Mouse (Mus musculus): ENCODE measurements at regions not wholly inside any gene's neighbourhood (a gene's known extent, or its start where the extent isn't known, plus 50 kb on each side); places are given as distances from the start of the nearest gene placed in this dataset.

DNA sequence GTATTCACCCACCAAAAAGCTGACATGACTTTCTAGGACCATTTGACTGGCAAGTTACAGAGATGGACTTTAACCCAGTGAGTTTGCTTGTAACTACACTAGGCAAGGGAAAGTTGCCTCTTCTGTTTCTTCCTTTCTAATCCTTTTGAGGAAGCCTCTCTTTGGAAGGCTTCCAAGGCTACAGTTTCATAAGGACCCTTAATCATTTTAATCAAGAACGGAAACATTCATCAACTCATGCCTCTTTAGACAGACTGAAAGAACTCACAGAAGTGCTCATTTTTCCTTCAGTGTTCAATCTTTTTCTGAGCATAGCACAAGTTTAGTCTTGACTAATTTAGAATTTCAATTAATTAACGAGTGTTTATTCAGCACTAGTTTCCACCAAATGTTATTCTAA, 84.2 kb downstream of the Ddx1 start:
- WGBS: 66% methylated on average over 2 of the region's 2 CpGs
- no peak overlapping the region for H3K4me3 ChIP-seq
- H3K4me2 ChIP-seq: no peak overlapping the region
- no peaks in the 10 kb centered on the region; the same call in 1 of the 2 replicates for H3K4me1 ChIP-seq (replicated peaks)
- H3K27ac ChIP-seq (replicated peaks): no peak overlapping the region
- no peaks in the 10 kb centered on the region for H3K9me3 ChIP-seq
- H3K36me3 ChIP-seq: no peaks in the 10 kb centered on the region
- no peaks in the 10 kb centered on the region for H3K27me3 ChIP-seq
- ATAC-seq (ENCODE audit: low FRiP score, low read depth): no peak
- H3K9ac ChIP-seq: no peak overlapping the region

GRCm38 (mm10) chr12:13161051-13161450, 88.0 kb downstream of the Ddx1 start:
- Histone ChIP-seq H3K9ac (no peak overlapping the region), H3K27ac (replicated peaks) (no peak overlapping the region), H3K27me3 (no peaks in the 10 kb centered on the region), H3K9me3 (no peaks in the 10 kb centered on the region), H3K4me3 (no peak overlapping the region), H3K4me2 (no peak overlapping the region), H3K4me1 (replicated peaks) (peaks cover 4% of the 10 kb centered on the region; the same call in 1 of the 2 replicates), H3K36me3 (no peaks in the 10 kb centered on the region)
- ATAC-seq (ENCODE audit: low FRiP score, low read depth): no peak
- 93% methylated on average over 1 of the region's 1 CpGs for WGBS

DNA sequence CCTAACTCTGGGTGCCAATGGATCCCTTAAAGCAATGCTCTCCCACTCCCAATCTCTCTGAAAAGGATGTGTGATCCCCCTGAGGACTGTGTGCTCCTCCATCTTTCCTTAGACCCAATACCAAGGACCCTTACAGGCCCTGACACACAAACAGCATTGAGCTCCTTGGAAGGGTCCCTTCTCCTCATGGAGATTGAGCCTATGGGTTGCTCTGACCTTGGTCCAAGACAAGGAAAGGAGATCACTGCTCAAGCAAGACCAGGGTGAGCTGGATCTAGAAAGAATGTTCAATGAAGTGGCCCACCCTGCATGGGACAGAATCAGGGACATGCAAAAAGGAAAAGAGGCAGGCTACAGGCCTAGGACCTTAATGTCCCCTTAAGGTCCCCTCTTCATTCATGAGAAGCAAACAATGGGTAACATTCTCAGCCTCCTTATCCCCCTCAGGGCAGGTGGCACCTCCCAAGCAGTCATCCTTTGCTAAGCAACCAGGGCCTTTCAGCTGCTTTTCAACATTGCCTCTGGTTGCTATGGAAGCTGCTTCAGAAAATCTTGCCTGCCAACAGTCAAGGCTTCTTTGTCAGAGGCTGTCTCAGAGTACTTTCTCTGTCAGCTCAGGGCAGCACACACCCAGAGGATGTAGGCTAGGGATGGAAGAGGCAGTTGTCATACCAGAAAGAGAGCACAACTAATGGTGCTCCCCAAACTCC, 89.5 kb downstream of the Ddx1 start:
- H3K4me2 ChIP-seq: no peak overlapping the region
- H3K4me1 ChIP-seq (replicated peaks): peaks cover 4% of the 10 kb centered on the region; the same call in 1 of the 2 replicates
- peak; percentile 86 for ATAC-seq (ENCODE audit: low FRiP score, low read depth)
- H3K9me3 ChIP-seq: no peaks in the 10 kb centered on the region
- H3K27ac ChIP-seq (replicated peaks): peak overlapping the region; percentile 35; the same call in 1 of the 2 replicates
- no peak overlapping the region for H3K4me3 ChIP-seq
- no peaks in the 10 kb centered on the region for H3K27me3 ChIP-seq
- H3K9ac ChIP-seq: no peak overlapping the region
- H3K36me3 ChIP-seq: no peaks in the 10 kb centered on the region

GRCm38 (mm10) chr12:13157666-13158381, 91.2 kb downstream of the Ddx1 start:
- H3K4me1 ChIP-seq (replicated peaks): peaks cover 4% of the 10 kb centered on the region; the same call in 1 of the 2 replicates
- ATAC-seq (ENCODE audit: low FRiP score, low read depth): no peak
- no peak overlapping the region for H3K4me3 ChIP-seq
- H3K4me2 ChIP-seq: no peak overlapping the region
- H3K27me3 ChIP-seq: no peaks in the 10 kb centered on the region
- no peak overlapping the region for H3K27ac ChIP-seq (replicated peaks)
- no peak overlapping the region for H3K9ac ChIP-seq
- 66% methylated on average over 7 of the region's 7 CpGs for WGBS
- no peaks in the 10 kb centered on the region for H3K36me3 ChIP-seq
- H3K9me3 ChIP-seq: no peaks in the 10 kb centered on the region

- Histone ChIP-seq H3K4me3 (no peak overlapping the region), H3K9ac (no peak overlapping the region), H3K4me1 (replicated peaks) (peaks cover 4% of the 10 kb centered on the region; the same call in 1 of the 2 replicates), H3K36me3 (no peaks in the 10 kb centered on the region), H3K9me3 (no peaks in the 10 kb centered on the region), H3K27ac (replicated peaks) (no peak overlapping the region), H3K27me3 (no peaks in the 10 kb centered on the region), H3K4me2 (no peak overlapping the region)
- no peak for ATAC-seq (ENCODE audit: low FRiP score, low read depth)
- 84% methylated on average over 10 of the region's 10 CpGs for WGBS
Measured at GRCm38 (mm10) chr12:13157089-13157488, 91.9 kb downstream of the Ddx1 start.

DNA sequence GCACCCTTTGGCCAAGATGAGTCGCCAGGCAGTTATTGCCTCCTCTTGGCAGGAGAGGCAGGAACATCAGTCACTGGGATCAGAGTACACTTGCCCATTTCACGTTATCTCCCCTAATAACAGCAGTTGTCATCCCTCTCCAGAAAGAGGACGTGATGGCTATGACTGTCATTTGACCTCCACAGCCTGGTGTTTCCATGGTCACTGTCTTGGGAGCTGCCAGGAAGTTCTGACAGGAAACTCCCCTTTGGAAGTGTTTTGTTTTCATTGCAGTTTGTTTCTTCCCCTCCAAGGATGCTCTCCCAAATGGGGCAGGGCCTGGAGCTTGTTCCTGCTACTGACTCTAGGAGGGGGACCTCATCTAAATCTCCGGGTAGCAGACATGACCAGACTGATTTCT, 98.3 kb downstream of the Ddx1 start:
- Histone ChIP-seq H3K4me2 (no peak overlapping the region), H3K27ac (replicated peaks) (no peak overlapping the region), H3K27me3 (no peaks in the 10 kb centered on the region), H3K36me3 (no peaks in the 10 kb centered on the region), H3K4me3 (no peak overlapping the region), H3K9ac (no peak overlapping the region), H3K9me3 (no peaks in the 10 kb centered on the region), H3K4me1 (replicated peaks) (no peaks in the 10 kb centered on the region)
- 70% methylated on average over 4 of the region's 4 CpGs for WGBS
- ATAC-seq (ENCODE audit: low FRiP score, low read depth): no peak

- Histone ChIP-seq H3K27me3 (no peaks in the 10 kb centered on the region), H3K4me2 (no peak overlapping the region), H3K27ac (replicated peaks) (no peak overlapping the region), H3K4me3 (no peak overlapping the region), H3K9me3 (no peaks in the 10 kb centered on the region), H3K9ac (no peak overlapping the region), H3K4me1 (replicated peaks) (no peaks in the 10 kb centered on the region), H3K36me3 (no peaks in the 10 kb centered on the region)
- 91% methylated on average over 4 of the region's 4 CpGs for WGBS
- ATAC-seq (ENCODE audit: low FRiP score, low read depth): no peak
Measured at GRCm38 (mm10) chr12:13147251-13147650, 101.8 kb downstream of the Ddx1 start.

DNA sequence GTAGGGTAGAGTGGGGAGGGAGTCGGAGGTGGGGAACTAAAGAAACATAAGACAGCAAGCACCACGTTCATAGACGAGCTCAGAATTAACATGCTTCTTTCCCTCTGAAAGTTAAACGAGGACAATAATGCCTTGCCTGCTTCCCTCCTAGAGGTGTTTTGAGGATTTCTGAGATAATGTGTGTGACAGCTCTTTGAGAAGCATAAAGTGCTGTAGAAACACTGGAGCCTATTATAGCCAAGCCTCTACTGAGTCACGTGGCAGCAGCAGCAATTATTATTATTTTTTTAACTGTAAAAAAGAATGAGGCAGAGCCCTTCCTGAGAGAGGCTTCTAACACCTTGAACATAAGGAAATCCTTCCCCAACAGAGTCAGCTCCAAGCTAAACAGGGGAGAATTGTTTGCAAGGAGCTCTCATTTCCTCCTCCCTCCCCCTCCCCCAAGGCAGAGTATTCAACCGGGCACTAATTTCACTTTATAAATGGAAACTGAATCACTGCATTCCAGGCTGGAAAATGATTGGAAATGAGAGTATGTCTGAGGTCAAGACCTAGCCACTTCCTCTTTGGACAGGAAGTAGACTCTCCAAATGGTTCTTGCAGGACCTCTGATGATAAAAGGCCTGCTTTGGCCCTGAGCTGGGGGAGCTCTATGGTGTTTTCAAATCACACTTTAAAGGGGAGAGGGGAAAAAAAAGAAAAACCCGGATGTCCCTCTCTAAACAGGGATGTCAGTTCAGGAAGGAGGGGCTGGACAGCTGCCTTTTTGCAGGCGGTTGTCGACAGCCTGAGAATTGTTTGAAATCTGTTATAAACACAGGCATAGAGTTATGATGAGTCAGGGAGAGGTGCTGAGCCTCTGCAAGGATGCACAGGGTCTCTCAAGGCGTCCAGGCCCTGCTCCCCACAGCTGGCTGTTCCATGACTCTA, 103.6 kb downstream of the Ddx1 start:
- WGBS: 68% methylated on average over 10 of the region's 10 CpGs
- no peaks in the 10 kb centered on the region for H3K9me3 ChIP-seq
- no peak overlapping the region for H3K9ac ChIP-seq
- H3K4me1 ChIP-seq (replicated peaks): no peaks in the 10 kb centered on the region
- H3K4me3 ChIP-seq: no peak overlapping the region
- no peak overlapping the region for H3K27ac ChIP-seq (replicated peaks)
- H3K4me2 ChIP-seq: no peak overlapping the region
- H3K27me3 ChIP-seq: no peaks in the 10 kb centered on the region
- no peak for ATAC-seq (ENCODE audit: low FRiP score, low read depth)
- H3K36me3 ChIP-seq: no peaks in the 10 kb centered on the region

DNA sequence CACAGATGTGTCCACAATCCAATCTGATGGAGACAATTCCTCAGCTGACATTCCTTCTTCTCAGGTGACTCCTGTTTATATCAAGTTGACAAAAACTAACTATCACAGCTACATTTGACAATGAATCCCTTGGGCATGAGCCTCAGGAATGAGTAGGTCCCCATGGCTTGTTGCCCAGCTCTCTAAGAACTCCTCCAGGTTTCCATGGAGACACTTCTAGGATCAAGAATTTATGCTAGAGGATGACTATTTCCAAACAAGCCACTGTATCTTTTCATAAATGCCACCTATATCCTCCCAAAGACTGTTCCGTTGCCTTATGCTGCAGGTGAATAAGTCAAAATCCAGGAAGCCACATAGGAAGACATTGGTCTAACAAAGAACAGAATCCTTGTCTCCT, 104.3 kb downstream of the Ddx1 start:
- Histone ChIP-seq H3K4me1 (replicated peaks) (no peaks in the 10 kb centered on the region), H3K4me3 (no peak overlapping the region), H3K9me3 (no peaks in the 10 kb centered on the region), H3K27ac (replicated peaks) (no peak overlapping the region), H3K9ac (no peak overlapping the region), H3K36me3 (no peaks in the 10 kb centered on the region), H3K4me2 (no peak overlapping the region), H3K27me3 (no peaks in the 10 kb centered on the region)
- no peak for ATAC-seq (ENCODE audit: low FRiP score, low read depth)
- 80% methylated on average over 1 of the region's 1 CpGs for WGBS

DNA sequence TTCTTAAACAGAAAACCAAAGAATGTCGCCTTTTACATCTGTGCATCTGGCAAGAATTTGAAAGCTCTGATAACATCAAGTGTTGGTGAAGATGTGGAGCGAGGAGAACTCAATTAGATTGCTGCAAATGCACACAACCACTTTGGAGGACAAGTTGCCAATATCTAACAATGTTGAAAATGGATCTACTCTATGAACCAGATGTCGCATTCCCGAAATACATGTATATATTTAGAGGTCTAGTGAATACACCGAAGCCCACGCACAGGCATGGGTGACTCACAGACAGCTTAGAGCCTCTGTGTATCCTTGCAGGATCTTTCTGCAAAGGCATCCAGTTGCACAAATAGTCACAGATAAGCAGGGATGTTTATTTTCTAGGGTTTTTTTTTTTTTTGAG, 108.4 kb downstream of the Ddx1 start:
- Histone ChIP-seq H3K27me3 (no peaks in the 10 kb centered on the region), H3K4me3 (no peak overlapping the region), H3K4me2 (no peak overlapping the region), H3K36me3 (no peaks in the 10 kb centered on the region), H3K9ac (no peak overlapping the region), H3K27ac (replicated peaks) (no peak overlapping the region), H3K9me3 (no peaks in the 10 kb centered on the region), H3K4me1 (replicated peaks) (no peaks in the 10 kb centered on the region)
- ATAC-seq (ENCODE audit: low FRiP score, low read depth): no peak
- 92% methylated on average over 6 of the region's 6 CpGs for WGBS

DNA sequence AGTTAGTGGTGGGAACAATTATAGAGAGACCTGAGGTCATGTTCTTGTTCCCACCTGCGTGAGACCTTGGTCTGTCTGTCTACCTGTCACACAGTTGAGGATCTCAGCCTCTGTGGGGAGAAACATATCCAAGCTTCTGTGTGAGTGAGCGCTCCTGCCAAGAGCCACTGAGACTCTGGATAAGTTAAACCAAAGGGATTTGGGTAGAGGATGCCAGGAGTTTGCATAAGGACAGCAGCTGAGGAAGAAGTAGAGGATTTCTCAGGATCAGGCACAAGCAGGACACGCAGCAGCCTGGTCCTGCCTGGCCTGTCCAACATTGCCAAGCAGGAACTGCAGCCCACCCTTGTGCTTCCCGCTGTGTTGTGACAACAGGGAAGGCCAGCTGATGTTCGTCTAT, 109.8 kb downstream of the Ddx1 start:
- Histone ChIP-seq H3K27ac (replicated peaks) (no peak overlapping the region), H3K4me3 (no peak overlapping the region), H3K4me1 (replicated peaks) (no peaks in the 10 kb centered on the region), H3K9ac (no peak overlapping the region), H3K27me3 (no peaks in the 10 kb centered on the region), H3K36me3 (no peaks in the 10 kb centered on the region), H3K4me2 (no peak overlapping the region), H3K9me3 (no peaks in the 10 kb centered on the region)
- ATAC-seq (ENCODE audit: low FRiP score, low read depth): no peak
- whole genome bisulfite sequencing: 79% methylated on average over 5 of the region's 5 CpGs

DNA sequence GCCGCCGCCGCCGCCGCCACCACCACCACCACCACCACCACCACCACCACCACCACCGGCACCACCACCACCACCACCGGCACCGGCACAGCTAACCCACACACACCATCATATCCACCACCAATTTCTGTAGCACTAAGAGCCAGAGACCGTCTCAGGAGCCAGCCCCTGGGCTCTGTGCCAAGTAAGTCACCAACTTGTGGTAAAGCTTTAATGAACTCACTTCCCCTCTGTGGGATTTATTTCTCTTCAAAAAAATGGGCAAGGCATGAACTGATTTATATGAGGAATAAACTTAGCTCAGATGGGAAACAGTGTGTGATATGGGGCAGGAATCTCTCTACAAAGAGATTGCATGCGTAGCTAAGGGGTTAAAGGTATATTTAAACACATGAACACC, 114.8 kb downstream of the Ddx1 start:
- Histone ChIP-seq H3K4me2 (no peak overlapping the region), H3K36me3 (no peaks in the 10 kb centered on the region), H3K9ac (no peak overlapping the region), H3K4me1 (replicated peaks) (no peaks in the 10 kb centered on the region), H3K9me3 (no peaks in the 10 kb centered on the region), H3K27ac (replicated peaks) (no peak overlapping the region), H3K27me3 (no peaks in the 10 kb centered on the region), H3K4me3 (no peak overlapping the region)
- WGBS: 78% methylated on average over 5 of the region's 10 CpGs
- no peak for ATAC-seq (ENCODE audit: low FRiP score, low read depth)
